Mouse (Mus musculus) adrenal gland, postnatal 10 days (tissue): ENCODE measurements at regions not wholly inside any gene's neighbourhood (a gene's known extent, or its start where the extent isn't known, plus 50 kb on each side); places are given as distances from the start of the nearest gene placed in this dataset.

ENCODE experiments used
- DNase-seq: peaks from one replicate; pipeline ENCODE4 v3.0.0; 2021; ENCODE audit warnings: mixed read lengths

DNA sequence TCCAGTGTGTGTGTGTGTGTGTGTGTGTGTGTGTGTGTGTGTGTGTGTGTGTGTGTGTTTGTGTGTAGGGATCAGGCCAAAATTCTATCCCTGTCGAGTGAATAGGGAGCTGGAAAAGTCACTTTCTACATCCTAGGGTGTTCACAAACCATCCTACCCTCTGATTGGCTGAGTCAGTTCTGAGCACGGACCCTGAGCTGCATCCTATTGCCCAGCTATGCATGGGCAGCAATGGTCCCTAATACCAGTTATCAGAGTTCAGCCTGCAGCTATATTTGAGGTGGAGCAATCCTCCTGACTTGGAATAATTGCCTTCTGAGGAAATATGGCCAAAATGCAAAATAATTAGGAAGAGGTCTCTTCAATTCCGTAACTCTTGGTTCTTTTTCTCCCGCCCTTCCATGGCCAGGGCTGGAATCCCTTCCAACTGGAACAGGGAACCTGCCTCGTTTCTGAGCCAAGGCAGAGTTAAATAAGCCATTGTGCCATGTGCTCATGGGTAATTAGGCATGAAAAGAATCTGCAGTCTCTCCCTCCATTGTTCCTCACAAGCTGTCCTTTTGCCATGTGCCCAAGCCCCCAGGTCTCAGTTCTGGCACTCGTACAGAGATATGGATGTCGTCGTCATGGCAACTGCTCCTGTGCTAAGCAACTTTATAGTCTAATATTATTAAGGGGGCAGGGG is 141.5 kb upstream of the Ubash3b start:
- DNase-seq = peak; percentile 12

DNA sequence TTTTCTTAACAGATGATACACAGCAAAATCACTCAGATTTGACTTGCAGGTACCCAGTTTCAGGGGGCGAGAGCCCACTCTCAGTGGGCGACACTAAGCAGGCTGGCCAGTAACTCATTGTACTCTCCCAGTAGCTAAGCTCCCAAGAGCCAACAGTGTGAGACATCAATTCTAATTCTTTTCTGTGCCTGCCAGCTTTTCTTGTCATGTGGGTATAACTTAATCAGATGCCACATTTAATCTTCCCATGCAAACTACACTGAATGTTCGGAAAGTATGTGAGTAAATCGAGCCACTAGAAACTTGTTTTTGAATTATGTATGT is 124.6 kb upstream of the Ubash3b start:
- DNase-seq = no peak

DNA sequence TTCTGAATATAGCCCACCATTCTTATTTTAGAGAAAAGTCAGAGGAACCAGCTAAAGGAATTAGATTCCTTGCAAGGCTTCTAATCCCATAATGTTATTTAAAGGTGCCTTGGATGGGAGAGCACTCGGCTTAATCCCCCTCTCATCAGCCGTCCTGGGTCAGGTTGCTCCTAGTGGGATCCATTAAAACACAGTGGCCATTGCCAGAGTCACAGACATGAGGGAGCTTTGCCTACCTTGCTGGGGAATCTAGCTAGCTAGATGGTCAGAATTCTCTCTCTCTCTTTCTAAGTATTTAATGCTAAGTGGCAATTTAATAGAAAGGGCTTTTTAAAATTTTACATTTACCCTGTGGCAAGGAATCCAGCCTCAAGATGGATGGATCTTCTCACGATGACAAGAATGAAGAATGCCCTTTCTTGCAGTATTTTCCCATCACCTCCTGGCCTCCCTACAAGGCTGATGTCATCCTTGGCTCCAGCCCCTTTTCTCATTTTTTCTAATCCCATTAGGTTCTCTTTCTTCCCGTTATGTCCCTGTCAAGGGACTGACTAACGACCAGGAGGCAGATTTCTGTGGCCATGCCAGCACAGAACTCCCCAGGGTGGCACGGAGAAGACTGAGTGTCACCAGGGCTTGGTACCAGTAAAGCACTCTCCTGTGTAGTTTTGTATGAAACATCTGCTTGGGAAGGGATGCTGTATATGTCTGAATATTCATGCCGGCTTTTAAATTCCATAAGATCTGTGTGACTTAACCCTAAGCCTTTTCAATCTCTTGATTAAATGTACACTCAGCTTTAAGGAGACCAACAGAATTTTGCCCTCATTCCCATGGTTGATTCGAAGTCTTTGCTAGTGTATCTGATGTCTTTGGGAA is 124.0 kb upstream of the Ubash3b start:
- DNase-seq = peak; percentile 15

DNA sequence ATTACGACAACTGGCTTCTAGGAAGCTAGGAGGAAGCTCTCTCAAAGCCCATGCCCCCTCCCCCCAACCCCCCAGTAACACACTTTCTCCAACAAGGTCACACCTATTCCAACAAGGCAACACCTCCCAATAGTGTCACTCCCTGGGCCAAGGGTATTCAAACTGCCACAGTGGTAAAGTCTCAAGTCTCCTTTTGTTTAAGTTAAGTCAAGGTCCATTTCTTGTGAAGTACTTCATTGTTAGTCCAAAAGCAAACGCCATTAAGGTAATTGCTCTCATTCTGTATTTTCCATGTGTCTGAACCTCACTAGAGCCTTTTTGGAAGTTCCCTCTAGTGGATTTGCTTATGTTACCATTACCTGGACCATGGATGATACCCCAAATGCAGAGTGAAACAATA is 116.2 kb upstream of the Ubash3b start:
- no peak for DNase-seq

DNA sequence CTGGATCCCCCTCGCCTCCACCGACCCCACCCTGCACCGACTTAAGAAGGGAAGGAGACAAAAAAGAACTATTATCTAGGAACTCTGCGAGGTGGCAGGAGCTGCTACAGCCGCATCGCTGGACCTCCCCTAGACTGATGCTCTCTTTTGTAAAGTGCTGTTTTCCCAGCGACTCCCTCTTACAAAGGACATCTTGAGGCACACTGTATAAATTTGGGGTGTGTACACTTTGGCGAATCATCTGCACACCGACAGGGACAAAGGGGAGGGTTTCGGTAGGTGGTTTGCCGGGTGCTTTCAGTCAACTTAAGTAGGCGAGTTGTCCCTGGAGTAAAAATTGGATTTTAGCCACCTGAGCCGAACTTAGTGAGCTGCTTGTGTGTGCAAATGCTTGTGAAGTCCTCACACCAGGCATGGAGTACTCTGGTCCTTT is 112.4 kb upstream of the Ubash3b start:
- DNase-seq = peak; percentile 2

DNA sequence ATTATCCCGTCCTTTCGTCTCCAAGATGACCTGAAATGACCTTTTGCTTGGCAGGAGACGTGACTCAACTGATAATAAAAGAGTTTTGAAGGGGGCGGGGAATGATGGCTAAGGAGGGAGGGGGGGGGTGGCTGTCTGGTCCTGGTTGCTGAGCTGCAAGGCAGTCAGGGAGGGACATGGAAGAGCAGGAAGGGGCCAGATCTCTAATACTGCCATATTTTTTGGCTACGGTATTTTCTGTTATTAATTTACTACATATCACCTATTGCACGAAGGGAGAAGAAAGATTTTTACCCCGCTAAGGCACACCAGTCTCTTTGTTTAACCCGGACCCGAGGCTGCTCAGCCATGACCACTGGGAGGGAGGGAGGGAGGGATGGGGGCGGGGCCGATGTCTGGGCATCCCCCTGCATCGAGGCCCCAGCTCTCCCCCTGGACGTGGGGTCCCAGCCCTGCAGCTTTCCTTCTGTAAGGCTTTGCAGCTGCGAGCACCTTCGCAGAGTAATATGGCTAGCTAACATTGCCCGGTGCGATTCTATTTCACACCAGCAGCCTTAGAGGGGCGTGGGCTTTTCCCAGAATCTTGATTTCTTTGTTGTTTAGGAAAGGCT is 111.8 kb upstream of the Ubash3b start:
- peak; percentile 15 for DNase-seq

DNA sequence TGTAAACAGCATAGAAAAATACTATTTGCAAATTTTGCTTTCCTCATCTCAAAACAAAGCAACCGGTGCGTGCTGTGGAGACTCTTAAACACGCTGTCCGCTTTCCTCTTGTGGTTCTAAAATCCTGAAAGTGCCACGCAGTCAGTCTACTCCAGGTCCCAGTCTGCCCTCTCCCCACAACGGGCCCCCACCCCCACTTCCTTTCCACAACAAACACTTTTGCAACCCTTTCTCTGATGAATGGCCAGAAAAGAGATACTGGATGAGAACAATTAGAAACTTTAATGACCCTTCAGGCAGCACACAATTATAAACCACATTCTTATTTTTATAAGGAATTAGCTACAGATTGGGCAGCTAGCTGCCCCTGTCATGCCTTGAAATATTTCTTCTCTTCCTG is 111.1 kb upstream of the Ubash3b start:
- DNase-seq = peak; percentile 2

DNA sequence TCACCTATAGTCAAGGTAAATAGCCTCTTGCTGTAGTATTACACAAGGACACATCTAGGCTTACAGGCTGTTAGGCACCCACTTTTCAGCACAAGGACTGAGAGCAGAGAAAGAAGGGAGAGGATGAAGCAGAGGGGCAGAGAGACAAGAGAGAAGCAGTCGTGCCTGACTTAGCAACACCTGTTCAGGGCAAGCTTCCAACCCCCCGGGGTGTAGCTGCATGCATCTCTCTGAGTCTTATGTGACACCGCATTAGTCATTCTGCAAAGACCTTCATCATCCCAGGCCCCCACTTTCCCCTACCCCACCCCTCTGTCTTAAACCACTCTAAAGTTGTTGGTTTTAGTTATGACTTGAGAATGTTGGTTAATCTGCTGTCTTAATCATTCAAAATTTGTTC is 106.6 kb upstream of the Ubash3b start:
- no peak for DNase-seq

DNA sequence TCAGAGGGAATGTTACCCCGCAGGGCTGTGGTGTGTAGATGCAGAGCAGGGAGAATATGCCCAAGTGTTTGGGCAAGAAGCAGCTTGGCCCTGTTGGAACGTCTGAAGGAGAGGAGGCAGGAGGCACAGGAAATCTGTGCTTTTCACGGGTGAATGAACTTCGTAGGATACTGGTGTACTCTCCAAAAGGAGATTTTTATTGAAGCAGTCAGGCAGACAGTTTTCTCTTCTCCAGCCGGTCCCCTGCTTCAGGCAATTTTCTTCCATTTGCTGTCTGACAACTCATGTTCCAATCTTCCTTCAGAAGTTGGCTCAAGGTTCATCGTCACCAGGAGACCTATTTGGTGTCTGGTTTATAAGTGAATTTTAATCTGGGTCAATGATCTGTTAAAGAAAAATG is 103.0 kb upstream of the Ubash3b start:
- DNase-seq = no peak

DNA sequence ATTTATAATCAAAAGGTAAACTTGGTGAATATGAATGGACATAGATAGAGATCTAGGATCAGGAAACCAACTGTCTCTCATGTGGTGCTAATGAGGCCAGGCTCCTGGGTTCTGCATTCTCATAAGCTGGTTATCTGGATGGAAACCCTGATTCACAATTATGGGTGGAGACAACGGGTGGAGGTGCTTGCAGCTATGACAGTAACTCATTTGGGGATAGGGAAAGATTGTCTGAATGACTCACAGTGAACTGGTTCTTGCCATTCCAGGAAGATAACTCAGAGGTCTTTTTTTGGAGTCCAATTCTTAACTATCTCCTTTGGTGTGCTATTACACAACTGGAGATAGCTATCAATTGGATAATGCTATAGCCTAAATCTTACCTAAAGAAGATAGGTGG is 95.7 kb upstream of the Ubash3b start:
- no peak for DNase-seq

DNA sequence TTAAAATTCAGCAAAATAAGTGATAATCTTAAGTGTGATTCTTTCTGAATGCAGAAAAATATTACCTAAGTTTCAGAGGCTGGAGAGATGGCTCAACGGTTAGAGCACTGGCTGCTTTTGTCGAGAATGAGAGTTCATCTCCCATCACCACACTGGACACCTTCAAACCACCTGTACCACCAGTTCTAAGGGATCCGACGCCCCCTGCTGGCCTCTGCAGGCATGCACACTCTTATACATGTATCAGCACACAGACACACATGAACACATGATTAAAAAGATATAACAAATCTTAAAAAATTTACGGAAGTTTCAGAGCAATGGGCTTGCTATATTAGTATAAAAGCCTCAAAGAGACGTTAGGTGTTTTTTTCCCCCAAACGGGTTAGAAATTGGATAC is 80.9 kb upstream of the Ubash3b start:
- DNase-seq = no peak

DNA sequence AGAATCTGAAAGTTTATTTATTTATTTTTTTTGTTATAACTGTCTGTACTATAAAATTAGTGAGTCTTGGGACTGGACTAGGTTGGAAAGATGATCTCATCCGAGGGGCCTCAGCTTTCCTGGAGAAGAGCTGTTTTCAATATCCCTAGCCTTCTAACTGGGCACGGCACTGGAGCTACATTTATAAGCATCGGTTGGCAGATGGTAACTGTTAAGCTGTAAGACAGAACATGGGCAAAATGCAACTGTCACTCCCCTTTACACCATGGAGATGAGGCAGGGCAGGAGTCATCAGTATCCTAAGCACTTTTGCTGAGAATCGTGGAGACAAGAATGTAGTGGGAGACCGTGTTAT is 77.6 kb upstream of the Ubash3b start:
- no peak for DNase-seq

DNA sequence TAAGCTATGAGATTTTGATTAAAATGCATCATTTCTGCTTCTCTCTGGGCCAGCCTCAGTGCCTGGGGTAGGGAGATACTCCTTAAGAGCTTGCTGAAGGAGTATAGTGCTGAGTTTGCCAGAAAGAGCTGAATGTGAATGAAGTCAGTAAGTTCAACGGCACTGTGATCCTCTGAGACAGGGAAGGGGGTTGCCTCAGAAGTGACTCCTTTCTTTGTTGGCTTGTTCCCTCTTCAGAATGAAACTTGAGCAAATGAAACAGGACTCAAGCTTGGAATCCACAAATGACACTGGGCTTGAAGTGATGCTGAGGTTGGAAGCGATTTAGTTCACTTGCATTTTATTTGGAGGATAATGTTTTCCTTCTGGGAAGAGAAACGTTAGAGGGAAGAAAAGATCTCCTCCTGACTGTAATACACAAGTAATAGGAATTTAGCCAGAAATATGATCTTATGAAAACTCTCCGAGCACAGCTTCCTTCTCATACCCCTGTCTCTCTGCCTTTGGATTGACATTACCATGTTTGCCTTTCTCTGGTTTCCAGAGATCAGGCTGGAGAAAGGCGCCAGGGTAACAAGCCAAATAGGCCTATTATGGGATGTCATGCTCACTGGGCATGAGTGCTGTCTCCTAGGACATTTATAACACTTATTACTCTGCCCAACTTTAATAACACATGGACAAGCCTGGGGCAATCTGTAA is 77.0 kb upstream of the Ubash3b start:
- DNase-seq = no peak

DNA sequence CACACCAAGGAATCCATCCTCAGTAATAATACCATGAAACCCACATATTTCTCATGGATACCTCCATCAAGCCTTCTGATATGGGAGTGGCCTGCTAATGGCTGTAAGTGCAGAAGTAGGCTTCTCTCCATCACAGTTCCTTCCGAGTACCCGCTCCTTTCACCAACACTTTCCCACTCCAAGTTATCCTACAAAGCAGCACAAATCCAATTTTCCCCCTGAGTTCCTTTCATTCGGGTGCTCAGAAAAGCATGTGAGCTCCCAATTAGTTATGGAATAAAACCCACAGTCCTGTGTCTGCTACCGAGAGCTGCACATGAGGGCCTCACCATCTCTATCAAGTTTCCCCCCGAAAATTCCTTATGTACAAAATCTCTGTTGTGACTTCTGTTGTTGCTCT is 75.8 kb upstream of the Ubash3b start:
- DNase-seq = no peak

DNA sequence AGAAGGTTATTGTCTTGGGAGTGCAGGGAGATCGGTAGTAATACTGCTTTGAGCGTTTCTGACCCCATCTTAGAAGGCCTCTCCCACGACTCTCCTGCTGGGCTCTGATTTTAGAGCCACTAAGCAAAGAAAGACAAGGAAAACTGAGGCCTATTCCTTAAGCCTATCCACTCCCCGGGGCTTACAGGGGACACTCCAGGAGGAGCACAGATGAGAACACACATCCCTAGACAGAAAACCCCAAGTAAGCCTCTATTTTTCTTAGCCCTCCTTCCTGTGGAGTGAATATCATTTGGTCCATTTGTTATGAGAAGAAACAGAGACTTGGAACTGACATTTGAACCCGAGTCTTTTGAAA is 67.7 kb upstream of the Ubash3b start:
- no peak for DNase-seq

DNA sequence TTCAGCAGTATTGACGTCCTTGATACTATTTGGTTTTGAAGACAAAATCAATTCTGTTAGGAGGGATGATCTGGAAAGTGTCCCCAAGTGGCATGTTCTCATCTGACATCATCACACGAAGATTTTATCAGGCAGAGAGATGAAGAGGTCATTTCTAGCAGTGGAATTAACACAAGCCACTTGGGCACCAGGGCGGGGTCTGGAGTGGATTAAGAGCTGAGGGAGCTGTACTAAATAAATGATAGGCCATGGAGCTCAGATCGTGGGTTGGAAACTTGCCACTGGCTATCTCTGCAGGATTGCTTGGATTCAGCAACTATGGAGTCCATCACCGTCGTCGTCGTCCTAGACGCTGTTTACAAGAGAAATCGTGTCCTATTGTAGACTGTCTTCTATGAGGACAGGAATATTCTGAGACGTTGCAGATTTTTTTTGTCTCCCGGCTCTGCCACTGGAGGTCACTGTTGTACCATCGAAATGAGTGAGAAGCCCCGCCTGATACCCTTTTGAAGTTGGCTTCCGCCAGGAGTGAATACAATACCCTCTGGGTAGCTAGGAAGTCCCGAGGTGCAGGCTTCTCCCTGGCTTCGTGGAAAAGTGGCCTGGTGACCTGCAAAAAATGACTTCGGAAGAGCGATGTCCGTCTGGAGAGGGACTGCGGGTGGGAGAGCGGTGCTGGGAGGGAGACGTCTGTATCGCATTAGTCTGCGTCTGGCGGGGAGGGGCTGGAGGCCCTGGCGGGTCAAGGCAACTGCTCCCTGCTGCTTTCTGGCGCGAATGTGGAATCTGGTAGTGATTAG is 67.1 kb upstream of the Ubash3b start:
- peak; percentile 92 for DNase-seq

DNA sequence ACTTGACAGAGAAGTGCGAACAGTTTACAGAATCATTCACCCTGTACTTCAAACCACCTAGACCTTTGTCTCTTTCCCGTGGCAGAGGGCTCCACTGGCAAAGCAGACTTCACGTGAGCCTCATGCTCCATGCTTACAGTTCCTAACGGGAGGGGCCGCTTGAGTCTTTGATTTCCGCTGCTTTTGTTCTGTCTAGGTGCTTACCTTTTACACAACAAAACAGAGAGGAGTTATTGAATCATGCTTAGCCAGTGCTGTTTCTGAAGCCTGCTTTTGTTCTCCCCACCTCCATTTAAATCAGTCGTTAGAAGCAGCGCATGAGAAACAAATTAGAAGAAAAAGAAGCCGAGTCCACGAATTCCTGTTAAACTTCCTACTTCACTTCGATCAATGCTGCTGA is 61.9 kb upstream of the Ubash3b start:
- no peak for DNase-seq

DNA sequence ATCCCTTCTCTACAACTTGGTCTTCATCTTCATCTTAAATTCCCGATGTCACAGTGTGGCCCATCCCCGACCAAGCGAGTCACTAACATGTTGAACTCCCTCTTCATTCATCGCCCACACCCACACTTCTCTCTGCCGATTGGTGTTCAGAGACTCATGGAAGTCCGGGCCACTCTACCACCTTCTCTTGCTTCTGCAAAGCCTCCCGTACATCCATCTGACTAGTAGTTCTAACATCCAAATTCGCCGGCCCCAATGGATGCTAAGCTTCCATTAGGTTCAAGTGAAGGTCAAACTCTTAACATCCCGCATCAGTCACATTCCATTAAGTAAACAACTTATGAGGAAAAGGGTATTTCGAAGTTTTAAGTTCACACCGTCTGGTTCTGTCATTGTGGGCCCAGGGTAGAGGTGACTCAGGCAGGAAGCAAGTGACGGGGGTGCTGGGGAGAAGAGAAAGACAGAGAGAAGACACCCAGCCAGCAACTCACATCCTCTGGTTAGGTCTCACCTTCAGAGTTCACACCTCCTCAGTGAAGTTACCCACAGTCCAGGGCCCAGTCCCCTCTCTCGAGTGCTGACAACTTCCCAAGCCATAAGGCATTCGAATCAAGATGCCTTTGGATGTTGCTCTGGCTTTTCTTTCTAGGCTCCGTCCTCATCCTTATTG is 61.0 kb upstream of the Ubash3b start:
- DNase-seq = no peak

DNA sequence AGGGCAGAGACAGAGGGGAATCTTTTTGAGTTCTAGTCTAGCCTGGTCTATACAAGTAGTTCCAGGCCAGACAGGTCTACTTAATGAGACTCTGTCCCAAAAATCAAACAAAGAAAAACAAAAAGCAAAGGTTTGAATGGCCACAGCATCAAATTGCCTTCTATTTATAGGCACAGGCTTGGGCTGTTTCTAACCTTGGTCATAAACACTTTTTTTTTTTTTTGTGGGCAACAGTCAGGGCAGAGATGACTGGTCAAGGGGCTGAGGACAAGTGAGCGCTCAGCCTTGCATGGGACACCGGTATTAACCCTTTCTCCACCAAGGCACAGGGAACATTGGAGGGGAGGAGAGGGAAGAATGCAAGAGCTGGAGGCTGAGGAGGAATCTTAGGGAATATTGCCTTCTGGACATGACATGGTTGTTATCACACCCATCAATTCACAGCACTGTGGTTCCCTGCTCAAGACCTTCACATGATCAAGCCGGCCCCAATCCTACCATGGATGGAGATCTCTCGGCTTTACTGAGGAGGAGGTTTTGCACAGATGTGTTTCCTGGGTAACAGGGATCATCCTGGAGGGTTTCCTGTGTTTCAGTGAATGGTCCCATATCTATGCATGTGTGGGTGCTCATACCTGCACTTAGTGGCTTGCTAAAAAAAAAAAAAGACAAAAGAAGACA is 59.8 kb upstream of the Ubash3b start:
- DNase-seq = no peak

DNA sequence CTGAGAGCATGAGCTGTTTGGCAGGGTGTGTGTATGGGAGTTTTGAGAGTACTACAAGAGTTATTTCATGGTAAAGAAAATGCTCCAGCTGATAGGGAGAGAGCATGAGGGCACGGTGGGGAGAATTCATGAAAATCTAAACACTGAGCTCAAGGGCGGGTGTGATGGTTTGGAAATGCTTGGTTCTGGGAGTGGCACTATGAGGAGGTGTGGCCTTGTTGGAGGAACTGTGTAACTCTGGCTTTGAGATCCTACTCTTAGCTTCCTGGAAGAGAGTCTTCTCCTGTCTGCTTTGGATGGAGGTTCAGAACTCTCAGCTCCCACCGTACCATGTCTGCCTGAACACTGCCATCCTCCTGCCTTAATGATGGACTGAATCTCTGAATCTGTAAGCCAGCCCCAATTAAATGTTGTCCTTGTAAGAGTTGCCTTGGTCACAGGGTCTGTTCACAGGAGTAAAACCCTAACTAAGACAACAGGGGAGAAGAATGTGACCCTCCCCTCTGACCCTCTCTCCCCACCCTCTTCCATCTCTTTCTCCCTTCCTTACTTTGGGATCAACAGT is 58.7 kb upstream of the Ubash3b start:
- no peak for DNase-seq

DNA sequence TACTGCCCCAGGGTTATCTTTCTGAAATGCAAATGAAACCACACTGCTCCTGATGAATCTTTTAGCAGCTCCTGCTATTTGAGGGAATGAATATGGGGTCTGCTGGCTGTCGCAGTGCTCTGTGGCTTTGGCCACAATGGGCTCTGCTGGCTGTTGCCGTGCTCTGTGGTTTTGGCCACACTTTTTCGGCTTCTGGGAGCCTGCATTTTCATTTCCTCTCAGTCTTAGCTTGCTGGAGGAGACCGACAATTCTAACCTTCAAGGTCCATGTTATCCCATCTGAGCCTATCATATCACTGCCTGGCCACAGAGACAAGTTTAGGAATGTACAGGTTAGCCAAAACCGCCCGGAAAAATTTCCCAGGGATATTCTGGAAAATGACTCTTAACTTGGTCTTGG is 57.2 kb upstream of the Ubash3b start:
- DNase-seq = no peak
